Mouse (Mus musculus) heart, embryonic 16.5 days (tissue): ENCODE results near the gene Ccdc185. TPM values are rescaled to one million over a fixed set of nuclear protein-coding genes. Genes with fewer than 3 reads are reported as not detected.

Source experiments
- ATAC-seq: fragments of 200-750 bp; cut with Nextera tagmentation; replicated peaks from 2 replicates; pipeline ENCODE4 v1.8.0; 2017; ENCODE audit warnings: moderate number of reproducible peaks; ENCODE audit not compliant: insufficient read depth, low FRiP score; ENCODE audit errors: extremely low read depth
- H3K27ac ChIP-seq: fragments of 300-500 bp; sonication (generic); 2 replicates; pipeline ENCODE4 v1.5.1; 2014; ENCODE audit warnings: mild to moderate bottlenecking, low read length, control low read depth, moderate library complexity
- H3K27me3 ChIP-seq: fragments of 300-500 bp; sonication (generic); 2 replicates; pipeline ENCODE4 v1.6.1; 2014; ENCODE audit warnings: low read length, mixed read lengths; ENCODE audit not compliant: control insufficient read depth, insufficient read depth
- H3K36me3 ChIP-seq: fragments of 300-500 bp; sonication (generic); 2 replicates; pipeline ENCODE4 v1.6.1; 2014; ENCODE audit not compliant: control insufficient read depth, insufficient read depth
- H3K4me1 ChIP-seq: fragments of 300-500 bp; sonication (generic); 2 replicates; pipeline ENCODE4 v1.6.1; 2014; ENCODE audit warnings: low read length, mixed read lengths; ENCODE audit not compliant: control insufficient read depth, insufficient read depth
- H3K4me2 ChIP-seq: fragments of 300-500 bp; sonication (generic); 2 replicates; pipeline ENCODE4 v1.6.1; 2014; ENCODE audit warnings: low read depth, mild to moderate bottlenecking, control low read depth, low read length
- H3K4me3 ChIP-seq: fragments of 300-500 bp; sonication (generic); 2 replicates; pipeline ENCODE4 v1.5.1; 2014; ENCODE audit warnings: mild to moderate bottlenecking, control low read depth, low read length
- H3K9ac ChIP-seq: fragments of 300-500 bp; sonication (generic); 2 replicates; pipeline ENCODE4 v1.6.1; 2014; ENCODE audit warnings: low read length, control low read depth
- H3K9me3 ChIP-seq: fragments of 300-500 bp; sonication (generic); replicated peaks from 2 replicates; pipeline ENCODE4 v1.6.1; 2016; ENCODE audit warnings: low read length; ENCODE audit not compliant: control insufficient read depth
- WGBS: fragments of 180-500 bp; shearing (Covaris S2); extraction: QIAGEN DNeasy Blood & Tissue Kit; methylation state at CpG from one replicate; pipeline ENCODE4 v1.1.7; 2014; 5-methylcytosine and 5-hydroxymethylcytosine counted together
- polyA plus RNA-seq: library from polyadenylated mRNA; unstranded; fragments of >200 nt; fragmentation: Nextera tagmentation; extraction: Ambion mirVana; gene quantifications from 2 replicates; pipeline ENCODE4 v1.2.1, GENCODE M21; 2015

The Ccdc185 gene
- not detected in 2 replicates for polyA plus RNA-seq

DNA sequence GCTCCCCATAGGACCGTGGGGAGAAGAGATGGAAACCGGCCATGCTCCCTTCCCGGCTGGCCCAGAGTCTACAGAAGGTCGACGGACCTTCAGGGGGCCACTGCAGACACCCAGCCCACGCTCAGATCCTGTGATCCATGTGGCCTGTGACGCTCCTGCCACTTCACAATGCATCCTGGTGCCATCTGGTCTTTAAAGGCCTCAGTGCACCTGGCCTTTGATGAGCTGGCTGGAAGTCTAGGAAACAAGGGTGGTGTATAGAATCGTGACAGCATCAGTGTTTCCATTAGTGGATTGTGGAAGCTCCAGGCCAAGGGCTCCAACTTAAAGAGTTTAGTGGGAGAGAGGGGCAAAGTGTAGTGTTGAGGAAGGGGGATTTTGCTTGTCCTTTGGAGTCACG, at the start of gene Ccdc185:
Ccdc185 (minus strand) TSS at position 101 of the 400 bp plus-strand sequence.
- Histone ChIP-seq H3K4me2 (no peak within 1 kb of the TSS), H3K9me3 (no peaks in the 10 kb centered on the region), H3K4me3 (no peak within 1 kb of the TSS), H3K27me3 (no peaks in the 10 kb centered on the region; the same call in 1 of the 2 replicates), H3K9ac (no peak within 1 kb of the TSS), H3K36me3 (no peaks in the 10 kb centered on the region), H3K4me1 (no peaks in the 10 kb centered on the region), H3K27ac (no peak within 1 kb of the TSS)
- WGBS, result 90% methylated on average over 9 of the region's 9 CpGs
- no peak for ATAC-seq

GRCm38 (mm10) chr1:182797048-182797447, 48.1 kb upstream of the Ccdc185 start:
- peak overlapping the region; percentile 33 for H3K4me2 ChIP-seq
- H3K4me3 ChIP-seq, result no peak overlapping the region
- no peaks in the 10 kb centered on the region for H3K27me3 ChIP-seq
- no peak for ATAC-seq
- no peak overlapping the region for H3K27ac ChIP-seq
- 40% methylated on average over 14 of the region's 14 CpGs for WGBS
- H3K36me3 ChIP-seq, result no peaks in the 10 kb centered on the region
- H3K4me1 ChIP-seq, result peaks cover 14% of the 10 kb centered on the region
- no peak overlapping the region; the same call in 1 of the 2 replicates for H3K9ac ChIP-seq
- H3K9me3 ChIP-seq, result no peaks in the 10 kb centered on the region

GRCm38 (mm10) chr1:182794628-182795027, 45.6 kb upstream of the Ccdc185 start:
- ATAC-seq, result no peak
- no peak overlapping the region for H3K27ac ChIP-seq
- H3K27me3 ChIP-seq, result no peaks in the 10 kb centered on the region
- no peak overlapping the region for H3K4me3 ChIP-seq
- peaks cover 15% of the 10 kb centered on the region for H3K4me1 ChIP-seq
- 77% methylated on average over 9 of the region's 9 CpGs for WGBS
- H3K9me3 ChIP-seq, result no peaks in the 10 kb centered on the region
- no peaks in the 10 kb centered on the region for H3K36me3 ChIP-seq
- no peak overlapping the region for H3K9ac ChIP-seq
- H3K4me2 ChIP-seq, result no peak overlapping the region

- H3K27me3 ChIP-seq, result no peaks in the 10 kb centered on the region
- no peak for ATAC-seq
- H3K36me3 ChIP-seq, result no peaks in the 10 kb centered on the region
- no peak overlapping the region for H3K4me2 ChIP-seq
- no peak overlapping the region for H3K9ac ChIP-seq
- no peak overlapping the region for H3K27ac ChIP-seq
- H3K4me3 ChIP-seq, result no peak overlapping the region
- no peaks in the 10 kb centered on the region for H3K9me3 ChIP-seq
- peaks cover 15% of the 10 kb centered on the region for H3K4me1 ChIP-seq
- WGBS, result 77% methylated on average over 10 of the region's 10 CpGs
Observed at GRCm38 (mm10) chr1:182794221-182794620, 45.2 kb upstream of the Ccdc185 start.

DNA sequence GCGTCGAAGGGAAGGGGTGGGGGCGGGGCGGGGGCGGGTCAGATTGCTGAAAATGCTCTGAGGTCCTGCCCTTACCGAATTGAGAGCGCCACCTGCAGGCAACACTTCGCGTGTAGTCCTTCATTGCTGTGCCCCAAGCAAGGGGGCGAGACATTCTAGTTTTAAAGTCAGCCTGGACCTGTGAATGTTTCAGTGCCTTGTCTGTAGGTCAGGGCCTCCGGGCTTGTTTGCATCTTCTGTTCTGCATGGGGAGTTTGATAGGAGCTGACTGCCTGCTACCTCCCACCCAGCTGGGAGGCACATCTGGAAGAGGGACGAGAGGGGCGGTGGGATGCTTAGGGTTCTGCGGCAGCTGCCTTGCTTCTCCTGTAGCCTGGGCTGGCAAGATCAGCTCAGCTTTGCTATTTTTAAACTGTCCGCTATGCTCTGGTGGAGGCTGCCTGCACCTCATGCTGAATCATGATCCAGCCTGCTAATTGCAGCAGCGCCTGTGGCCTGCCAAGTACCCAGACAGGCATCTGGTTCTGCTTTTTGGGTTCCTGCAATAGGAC, 43.6 kb upstream of the Ccdc185 start:
- peak; percentile 84 for ATAC-seq
- peak overlapping the region; percentile 80 for H3K27ac ChIP-seq
- peaks cover 15% of the 10 kb centered on the region for H3K4me1 ChIP-seq
- H3K4me2 ChIP-seq, result peak overlapping the region; percentile 58
- H3K9me3 ChIP-seq, result no peaks in the 10 kb centered on the region
- no peaks in the 10 kb centered on the region for H3K27me3 ChIP-seq
- H3K9ac ChIP-seq, result peak overlapping the region; percentile 53; the same call in 1 of the 2 replicates
- H3K36me3 ChIP-seq, result no peaks in the 10 kb centered on the region
- WGBS, result 10% methylated on average over 16 of the region's 16 CpGs
- H3K4me3 ChIP-seq, result peak overlapping the region; percentile 25; the same call in 1 of the 2 replicates

DNA sequence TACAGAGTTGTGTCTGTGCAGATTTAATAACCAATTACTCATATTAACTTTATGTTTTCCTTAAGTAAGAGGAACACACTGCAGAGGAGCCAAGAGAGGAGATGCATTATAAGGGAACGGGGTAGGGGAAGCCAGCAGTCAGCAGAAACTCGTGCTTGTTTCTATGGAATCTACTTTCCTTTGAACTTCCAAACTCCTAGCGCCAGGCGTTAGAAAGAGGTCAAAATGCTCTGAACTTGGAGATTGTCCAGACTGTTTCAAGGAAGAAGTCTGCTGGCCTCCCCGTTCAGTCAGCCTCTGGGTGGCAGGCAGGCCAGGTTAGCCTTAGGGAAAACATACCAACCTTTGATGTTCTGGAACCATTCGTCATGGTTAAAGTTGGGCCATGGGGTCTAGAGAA, 39.9 kb upstream of the Ccdc185 start:
- no peak for ATAC-seq
- Histone ChIP-seq H3K9me3 (no peaks in the 10 kb centered on the region), H3K27ac (no peak overlapping the region), H3K36me3 (no peaks in the 10 kb centered on the region), H3K9ac (no peak overlapping the region), H3K4me3 (no peak overlapping the region), H3K27me3 (no peaks in the 10 kb centered on the region), H3K4me2 (no peak overlapping the region), H3K4me1 (peaks cover 11% of the 10 kb centered on the region)
- WGBS, result 46% methylated on average over 6 of the region's 6 CpGs

DNA sequence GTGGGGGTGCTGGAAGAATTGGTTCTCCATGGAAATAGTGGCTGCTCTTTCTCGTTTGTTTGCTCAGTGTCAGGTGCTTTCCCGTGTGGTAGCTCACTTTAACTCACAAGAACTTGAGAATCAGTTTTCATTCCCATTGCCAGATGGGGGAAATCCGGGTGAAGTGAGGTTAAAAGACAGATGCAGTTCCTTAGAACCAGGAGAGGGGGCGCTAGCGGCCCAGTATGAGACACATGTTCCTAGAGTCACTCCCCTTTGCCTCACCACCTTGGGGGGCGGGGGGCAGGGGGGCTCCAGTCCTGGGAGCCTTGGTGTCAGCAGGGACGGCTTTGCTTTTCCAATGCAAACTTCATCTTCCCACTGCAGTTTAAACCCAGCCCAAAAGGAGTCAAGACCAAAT, 38.0 kb upstream of the Ccdc185 start:
- H3K4me1 ChIP-seq, result peaks cover 1% of the 10 kb centered on the region
- WGBS, result 49% methylated on average over 7 of the region's 7 CpGs
- no peaks in the 10 kb centered on the region for H3K27me3 ChIP-seq
- no peak overlapping the region for H3K4me3 ChIP-seq
- H3K4me2 ChIP-seq, result no peak overlapping the region
- no peak overlapping the region for H3K27ac ChIP-seq
- H3K9me3 ChIP-seq, result no peaks in the 10 kb centered on the region
- no peak overlapping the region for H3K9ac ChIP-seq
- no peak for ATAC-seq
- no peaks in the 10 kb centered on the region for H3K36me3 ChIP-seq

- WGBS, result 89% methylated on average over 5 of the region's 5 CpGs
- no peak overlapping the region for H3K9ac ChIP-seq
- H3K4me2 ChIP-seq, result no peak overlapping the region
- no peaks in the 10 kb centered on the region for H3K4me1 ChIP-seq
- no peaks in the 10 kb centered on the region for H3K27me3 ChIP-seq
- ATAC-seq, result no peak
- H3K9me3 ChIP-seq, result no peaks in the 10 kb centered on the region
- no peak overlapping the region for H3K27ac ChIP-seq
- no peaks in the 10 kb centered on the region for H3K36me3 ChIP-seq
- H3K4me3 ChIP-seq, result no peak overlapping the region
Observed at GRCm38 (mm10) chr1:182785504-182785903, 36.5 kb upstream of the Ccdc185 start.

DNA sequence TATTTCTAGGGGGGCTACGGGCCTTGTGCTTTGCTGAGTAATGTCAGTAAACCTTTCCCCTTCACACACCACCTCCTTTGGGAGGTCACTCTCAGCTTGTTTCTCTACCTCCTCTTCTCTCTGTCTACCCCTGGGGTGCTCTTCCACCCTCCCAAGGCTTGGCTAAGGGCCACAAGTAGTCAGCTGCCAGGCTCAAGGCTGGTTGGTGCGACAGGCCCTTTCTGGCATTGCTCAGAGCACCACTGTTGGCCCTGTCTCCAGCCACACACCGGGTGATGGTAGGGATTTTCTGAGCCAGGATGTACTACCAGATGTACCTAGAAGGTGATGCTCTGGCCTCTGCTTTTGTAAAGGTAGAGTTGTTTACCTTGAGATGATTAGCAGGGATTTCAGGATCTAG, 35.8 kb upstream of the Ccdc185 start:
- H3K4me3 ChIP-seq, result no peak overlapping the region
- H3K27ac ChIP-seq, result no peak overlapping the region
- ATAC-seq, result no peak
- no peaks in the 10 kb centered on the region for H3K27me3 ChIP-seq
- H3K4me1 ChIP-seq, result no peaks in the 10 kb centered on the region
- no peak overlapping the region for H3K9ac ChIP-seq
- WGBS, result 78% methylated on average over 3 of the region's 3 CpGs
- H3K36me3 ChIP-seq, result no peaks in the 10 kb centered on the region
- no peaks in the 10 kb centered on the region for H3K9me3 ChIP-seq
- no peak overlapping the region for H3K4me2 ChIP-seq
